Mouse (Mus musculus) myocyte (in vitro differentiated cells): ENCODE results near the gene Rex1bd. TPM values are rescaled to one million over a fixed set of nuclear protein-coding genes. Genes with fewer than 3 reads are reported as not detected.

Source experiments
- H3K27me3 ChIP-seq: one replicate; pipeline ENCODE4 v1.6.1; 2011; ENCODE audit not compliant: control insufficient read depth, insufficient read depth, insufficient read length
- H3K36me3 ChIP-seq: one replicate; pipeline ENCODE4 v1.6.1; 2011; ENCODE audit not compliant: control insufficient read depth, insufficient read depth
- H3K4me2 ChIP-seq: one replicate; pipeline ENCODE4 v1.6.1; 2011; ENCODE audit warnings: low read depth, control low read depth
- H3K4me3 ChIP-seq: one replicate; pipeline ENCODE4 v1.5.1; 2011; ENCODE audit warnings: mild to moderate bottlenecking, control low read depth, moderate library complexity
- H3K79me2 ChIP-seq: one replicate; pipeline ENCODE4 v1.6.1; 2011; ENCODE audit not compliant: control insufficient read depth, insufficient read depth
- H3ac ChIP-seq: one replicate; pipeline ENCODE4 v1.6.1; 2011; ENCODE audit not compliant: control insufficient read depth, insufficient read length
- CEBPB ChIP-seq: IDR thresholded peaks from 2 replicates; pipeline ENCODE4 v1.6.1; 2011; ENCODE audit warnings: mild to moderate bottlenecking, moderate library complexity; ENCODE audit not compliant: poor library complexity, insufficient read depth, severe bottlenecking
- E2F4 ChIP-seq: IDR thresholded peaks from one replicate; pipeline ENCODE4 v1.6.1; 2011; ENCODE audit warnings: mild to moderate bottlenecking, control low read depth, moderate library complexity; ENCODE audit not compliant: insufficient read depth
- MAX ChIP-seq: IDR thresholded peaks from one replicate; pipeline ENCODE4 v1.6.1; 2011; ENCODE audit warnings: low read depth, mild to moderate bottlenecking, control low read depth
- MYOD1 ChIP-seq, 3 experiments: IDR thresholded peaks; one replicate each; pipeline ENCODE4 v1.6.1; 2011; ENCODE audit warnings: control low read depth in 2 of 3, low read depth in 2 of 3, mild to moderate bottlenecking in 2 of 3, moderate library complexity in 1 of 3; ENCODE audit not compliant: insufficient read length in 2 of 3, control insufficient read depth in 1 of 3
- MYOG ChIP-seq, 3 experiments: IDR thresholded peaks; one replicate each; pipeline ENCODE4 v1.6.1; 2011; ENCODE audit warnings: control low read depth in 2 of 3, low read depth in 2 of 3, mild to moderate bottlenecking in 2 of 3; ENCODE audit not compliant: insufficient read length in 2 of 3, control insufficient read depth in 1 of 3, insufficient read depth in 1 of 3
- POLR2A ChIP-seq: IDR thresholded peaks from one replicate; pipeline ENCODE4 v1.6.1; 2011; ENCODE audit warnings: low read depth, mild to moderate bottlenecking, control low read depth, moderate library complexity; ENCODE audit not compliant: insufficient read length
- POLR2AphosphoS2 ChIP-seq: IDR thresholded peaks from one replicate; pipeline ENCODE4 v1.6.1; 2011; ENCODE audit warnings: low read depth, control low read depth; ENCODE audit not compliant: insufficient read length
- REST ChIP-seq: IDR thresholded peaks from one replicate; pipeline ENCODE4 v1.6.1; 2011; ENCODE audit warnings: mild to moderate bottlenecking, control low read depth, moderate library complexity; ENCODE audit not compliant: insufficient read depth, insufficient read length
- SRF ChIP-seq: IDR thresholded peaks from one replicate; pipeline ENCODE4 v1.6.1; 2011; ENCODE audit warnings: low read depth; ENCODE audit not compliant: control insufficient read depth, insufficient read length
- TCF12 ChIP-seq: IDR thresholded peaks from one replicate; pipeline ENCODE4 v1.6.1; 2011; ENCODE audit warnings: mild to moderate bottlenecking, control low read depth; ENCODE audit not compliant: poor library complexity, insufficient read depth, severe bottlenecking
- TCF3 ChIP-seq: IDR thresholded peaks from one replicate; pipeline ENCODE4 v1.6.1; 2011; ENCODE audit warnings: low read depth, control low read depth; ENCODE audit not compliant: insufficient read length
- USF1 ChIP-seq: IDR thresholded peaks from one replicate; pipeline ENCODE4 v1.6.1; 2011; ENCODE audit warnings: low read depth, mild to moderate bottlenecking, control low read depth, moderate library complexity
- polyA plus RNA-seq: library from polyadenylated mRNA; unstranded; fragments of >200 nt; fragmentation: generic; extraction: Trizol; gene quantifications from one replicate; pipeline ENCODE4 v1.2.1, GENCODE M21; 2012; ENCODE audit warnings: missing spikeins

The Rex1bd gene
- polyA plus RNA-seq, 1 experiment = 259 TPM

- Histone ChIP-seq H3K4me3 (peak overlapping the region; percentile 60), H3K79me2 (peaks cover 22% of the 10 kb centered on the region), H3K36me3 (peaks cover 10% of the 10 kb centered on the region), H3ac (no peak overlapping the region), H3K27me3 (no peaks in the 10 kb centered on the region), H3K4me2 (peak overlapping the region; percentile 95)
- TF ChIP-seq MYOD1 (IDR thresholded peaks at IDR 0.05; ENCODE audit: control insufficient read depth in 1 of 3, insufficient read length in 2 of 3, low read depth in 2 of 3) (peak in 1 of 3 experiments; percentile 23), POLR2A (no peak)
Measured at GRCm38 (mm10) chr8:70504851-70505250, 1.7 kb downstream of the Rex1bd start.

GRCm38 (mm10) chr8:70504291-70504716, 2.2 kb downstream of the Rex1bd start:
- H3K36me3 ChIP-seq = peaks cover 10% of the 10 kb centered on the region

GRCm38 (mm10) chr8:70503062-70503750, 3.3 kb downstream of the Rex1bd start:
- TF ChIP-seq POLR2A (peak; percentile 16), SRF (no peak)
- Histone ChIP-seq H3K27me3 (no peaks in the 10 kb centered on the region), H3K4me3 (no peak overlapping the region), H3K4me2 (peak overlapping the region; percentile 95), H3ac (no peak overlapping the region), H3K79me2 (peaks cover 7% of the 10 kb centered on the region), H3K36me3 (peaks cover 8% of the 10 kb centered on the region)

More at GRCm38 (mm10) chr8:70504291-70504716, 2.2 kb downstream of the Rex1bd start:
- Histone ChIP-seq H3K79me2 (peaks cover 16% of the 10 kb centered on the region), H3K4me2 (peak overlapping the region; percentile 95), H3K27me3 (no peaks in the 10 kb centered on the region), H3K4me3 (peak overlapping the region; percentile 60), H3ac (no peak overlapping the region)
- peak; percentile 79 for TF ChIP-seq POLR2AphosphoS2
- TF ChIP-seq CEBPB = 0 out of 2 replicates have a peak, but pooled peaks have one; percentile 3
- peak in 2 of 3 experiments; percentile 63 to 89 for TF ChIP-seq MYOG (IDR thresholded peaks at IDR 0.05; ENCODE audit: control insufficient read depth in 1 of 3, insufficient read depth in 1 of 3, insufficient read length in 2 of 3, low read depth in 2 of 3)
- TF ChIP-seq TCF12 = peak; percentile 28
- peak in 2 of 3 experiments; percentile 81 to 92 for TF ChIP-seq MYOD1 (IDR thresholded peaks at IDR 0.05; ENCODE audit: control insufficient read depth in 1 of 3, insufficient read length in 2 of 3, low read depth in 2 of 3)
- no peak for TF ChIP-seq SRF
- no peak for TF ChIP-seq E2F4
- TF ChIP-seq MAX = no peak
- TF ChIP-seq TCF3 = no peak
- TF ChIP-seq POLR2A = no peak
- TF ChIP-seq REST = no peak
- TF ChIP-seq USF1 = no peak

GRCm38 (mm10) chr8:70502540-70502939, 4.0 kb downstream of the Rex1bd start:
- H3ac ChIP-seq = no peak overlapping the region
- H3K36me3 ChIP-seq = peaks cover under 1% of the 10 kb centered on the region
- no peak overlapping the region for H3K4me3 ChIP-seq
- peaks cover 7% of the 10 kb centered on the region for H3K79me2 ChIP-seq
- H3K4me2 ChIP-seq = peak overlapping the region; percentile 48
- TF ChIP-seq MAX = no peak
- TF ChIP-seq SRF = no peak
- no peak for TF ChIP-seq TCF12
- TF ChIP-seq CEBPB = no peak
- TF ChIP-seq POLR2A = no peak
- no peak for TF ChIP-seq POLR2AphosphoS2
- TF ChIP-seq MYOD1 (IDR thresholded peaks at IDR 0.05; ENCODE audit: control insufficient read depth in 1 of 3, insufficient read length in 2 of 3, low read depth in 2 of 3) = no peak
- no peak for TF ChIP-seq E2F4
- no peak for TF ChIP-seq MYOG (IDR thresholded peaks at IDR 0.05; ENCODE audit: control insufficient read depth in 1 of 3, insufficient read depth in 1 of 3, insufficient read length in 2 of 3, low read depth in 2 of 3)
- TF ChIP-seq USF1 = no peak
- TF ChIP-seq TCF3 = no peak
- TF ChIP-seq REST = no peak
- no peaks in the 10 kb centered on the region for H3K27me3 ChIP-seq

- H3K4me3 ChIP-seq = no peak overlapping the region
Measured at GRCm38 (mm10) chr8:70501820-70502529, 4.6 kb downstream of the Rex1bd start.

More at GRCm38 (mm10) chr8:70501820-70502529, 4.6 kb downstream of the Rex1bd start:
- H3K27me3 ChIP-seq = no peaks in the 10 kb centered on the region
- H3ac ChIP-seq = no peak overlapping the region
- H3K79me2 ChIP-seq = peaks cover 7% of the 10 kb centered on the region
- no peak overlapping the region for H3K4me2 ChIP-seq
- TF ChIP-seq SRF = no peak
- TF ChIP-seq USF1 = no peak
- TF ChIP-seq MYOD1 (IDR thresholded peaks at IDR 0.05; ENCODE audit: control insufficient read depth in 1 of 3, insufficient read length in 2 of 3, low read depth in 2 of 3) = peak in 1 of 3 experiments; percentile 43
- TF ChIP-seq MYOG (IDR thresholded peaks at IDR 0.05; ENCODE audit: control insufficient read depth in 1 of 3, insufficient read depth in 1 of 3, insufficient read length in 2 of 3, low read depth in 2 of 3) = peak in 1 of 3 experiments; percentile 50
- peak; percentile 7 for TF ChIP-seq POLR2AphosphoS2
- H3K36me3 ChIP-seq = no peaks in the 10 kb centered on the region
